Mouse (Mus musculus) gastrocnemius, adult 2 months (tissue): ENCODE measurements around the gene Cmtm2a. TPM values are rescaled to one million over a fixed set of nuclear protein-coding genes. Genes with fewer than 3 reads are reported as not detected.

Experiments
- DNase-seq: peaks from one replicate; pipeline ENCODE4 v3.0.0; 2022
- H3K27ac ChIP-seq: fragments of 200-600 bp; 2 replicates; pipeline ENCODE4 v1.8.1; 2022; ENCODE audit warnings: mild to moderate bottlenecking
- H3K4me3 ChIP-seq: fragments of 200-600 bp; 2 replicates; pipeline ENCODE4 v1.8.1; 2022; ENCODE audit warnings: mild to moderate bottlenecking, moderate library complexity
- CTCF ChIP-seq: fragments of 200-600 bp; IDR thresholded peaks from 2 replicates; pipeline ENCODE4 v1.8.1; 2022; ENCODE audit warnings: antibody characterized with exemption, mild to moderate bottlenecking, moderate library complexity
- intact Hi-C: fragments of 180-260 bp; cut with DNase I; formaldehyde crosslinking; loops from one replicate; pipeline ENCODE4 v1.15.1; 2025
- total RNA-seq, 2 experiments: library from RNA; stranded (reverse); gene quantifications; 2 replicates each; pipeline ENCODE4 v1.2.3; 2021

Gene Cmtm2a
- total RNA-seq, 2 experiments from 2014 or later = not detected

DNA sequence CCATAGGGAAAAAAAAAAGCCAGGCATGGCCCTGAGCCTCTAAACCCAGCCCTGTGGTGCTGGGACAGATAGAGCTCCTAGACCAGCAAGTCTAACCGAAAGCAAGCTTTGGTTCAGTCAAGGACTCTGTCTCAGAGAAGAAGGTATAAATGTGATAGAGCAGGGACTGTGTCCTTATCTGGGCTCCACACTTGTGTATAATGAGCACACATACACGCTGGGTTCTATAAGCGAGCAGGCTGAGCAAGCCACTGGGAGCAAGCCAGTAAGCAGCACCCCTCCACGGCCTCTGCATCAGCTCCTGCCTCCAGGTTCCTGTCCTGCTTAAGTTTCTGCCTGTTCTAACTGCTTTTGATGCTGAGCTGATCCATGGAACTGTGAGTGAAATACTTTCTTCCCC lies 60.9 kb downstream of the Cmtm2a start:
- DNase-seq = no peak
- Histone ChIP-seq H3K27ac (no peak overlapping the region), H3K4me3 (no peak overlapping the region)
- intact Hi-C loops = no loop called here
- TF ChIP-seq CTCF = no peak

Other genes starting within 250 kb of the Cmtm2a start
- gene Cdh5, start 191.6 kb downstream of the Cmtm2a start, total RNA-seq = 10 to 100 TPM; 36.4 to 46.9 TPM
- under 1 TPM; 0.08 to 0.39 TPM for gene Bean1, start 122.7 kb downstream of the Cmtm2a start, total RNA-seq
- 1 to 10 TPM; 2.7 to 3.6 TPM for gene Tk2, start 44.6 kb downstream of the Cmtm2a start, total RNA-seq
- gene Cklf, start 42.3 kb downstream of the Cmtm2a start, total RNA-seq = 1 to 10 TPM; 1.4 to 3.8 TPM
- not detected for gene Gm45711, start 16.9 kb upstream of the Cmtm2a start, total RNA-seq
- not detected for gene Cmtm1, start 17.0 kb upstream of the Cmtm2a start, total RNA-seq
- gene Gm11020, start 28.4 kb upstream of the Cmtm2a start, total RNA-seq = not detected
- gene Cmtm2b, start 29.0 kb upstream of the Cmtm2a start, total RNA-seq = not detected
- gene Cmtm3, start 46.2 kb upstream of the Cmtm2a start, total RNA-seq = 1 to 10 TPM; 3.5 to 8.5 TPM
- gene Cmtm4, start 102.6 kb upstream of the Cmtm2a start, total RNA-seq = 1 to 10 TPM; 3.9 to 5.7 TPM
- gene Dync1li2, start 149.9 kb upstream of the Cmtm2a start, total RNA-seq = 100 to 1,000 TPM in 1 of 2 experiments, 10 to 100 TPM in 1; 99.8 to 100 TPM
- gene Terb1, start 216.7 kb upstream of the Cmtm2a start, total RNA-seq = not detected
- 10 to 100 TPM; 26.1 to 28.3 TPM for gene Nae1, start 241.5 kb upstream of the Cmtm2a start, total RNA-seq
- gene Car7, start 241.5 kb upstream of the Cmtm2a start, total RNA-seq = under 1 TPM; 0.98 to 0.99 TPM